Mouse (Mus musculus) MEL (cell line): ENCODE measurements at regions not wholly inside any gene's neighbourhood (a gene's known extent, or its start where the extent isn't known, plus 50 kb on each side); places are given as distances from the start of the nearest gene placed in this dataset.

ENCODE experiments used
- DNase-seq: peaks from one replicate; pipeline ENCODE4 v3.0.0; 2011; ENCODE audit warnings: low read depth, low spot score
- H3K27ac ChIP-seq: 2 replicates; pipeline ENCODE4 v1.5.1; 2012; ENCODE audit warnings: low read depth, mild to moderate bottlenecking, control low read depth, low read length, moderate library complexity; ENCODE audit not compliant: control insufficient read depth
- H3K27me3 ChIP-seq, 2 experiments: fragments of 150-350 bp in 1 of 2; sonication (generic) in 1 of 2; 2 replicates each; pipeline ENCODE4 v1.6.1; 2012; ENCODE audit warnings: low read length in 2 of 2, mild to moderate bottlenecking in 2 of 2, improper control_type of control experiment in 1 of 2, moderate library complexity in 1 of 2; ENCODE audit not compliant: insufficient read depth in 2 of 2, control insufficient read depth in 1 of 2
- H3K36me3 ChIP-seq, 2 experiments: 2 replicates each; pipeline ENCODE4 v1.6.1; 2012 to 2014; ENCODE audit warnings: low read length in 2 of 2, improper control_type of control experiment in 1 of 2, inconsistent platforms in 1 of 2, mild to moderate bottlenecking in 1 of 2; ENCODE audit not compliant: insufficient read depth in 2 of 2, control insufficient read depth in 1 of 2
- H3K4me1 ChIP-seq, 2 experiments: fragments of 150-350 bp in 1 of 2; sonication (generic) in 1 of 2; 2 replicates each; pipeline ENCODE4 v1.6.1; 2012; ENCODE audit warnings: low read length in 2 of 2, improper control_type of control experiment in 1 of 2, mild to moderate bottlenecking in 1 of 2; ENCODE audit not compliant: insufficient read depth in 2 of 2, control insufficient read depth in 1 of 2
- H3K4me3 ChIP-seq, 2 experiments: fragments of 150-350 bp in 1 of 2; sonication (generic) in 1 of 2; 2 replicates each; pipeline ENCODE4 v1.5.1; 2012; ENCODE audit warnings: low read depth in 2 of 2, low read length in 2 of 2, mild to moderate bottlenecking in 2 of 2, moderate library complexity in 2 of 2, control low read depth in 1 of 2, improper control_type of control experiment in 1 of 2; ENCODE audit not compliant: control insufficient read depth in 1 of 2, insufficient read depth in 1 of 2
- H3K79me2 ChIP-seq: 2 replicates; pipeline ENCODE4 v1.6.1; 2012; ENCODE audit warnings: mild to moderate bottlenecking, low read length, moderate library complexity; ENCODE audit not compliant: control insufficient read depth, poor library complexity, insufficient read depth
- H3K9ac ChIP-seq: 2 replicates; pipeline ENCODE4 v1.6.1; 2012; ENCODE audit warnings: low read depth, mild to moderate bottlenecking, control low read depth, low read length, moderate library complexity; ENCODE audit not compliant: control insufficient read depth, poor library complexity, severe bottlenecking
- H3K9me3 ChIP-seq: fragments of 150-350 bp; sonication (generic); replicated peaks from 2 replicates; pipeline ENCODE4 v1.6.1; 2012; ENCODE audit warnings: mild to moderate bottlenecking, low read length, improper control_type of control experiment, moderate library complexity; ENCODE audit not compliant: insufficient read depth
- CHD2 ChIP-seq: IDR thresholded peaks from 2 replicates; pipeline ENCODE4 v1.6.1; 2011; ENCODE audit warnings: low read length, improper control_type of control experiment
- ELF1 ChIP-seq: IDR thresholded peaks from 2 replicates; pipeline ENCODE4 v1.6.1; 2014; ENCODE audit warnings: low read depth, mild to moderate bottlenecking, inconsistent platforms, low read length, improper control_type of control experiment, moderate library complexity
- GABPA ChIP-seq: IDR thresholded peaks from 2 replicates; pipeline ENCODE4 v1.6.1; 2012; ENCODE audit warnings: low read depth, mild to moderate bottlenecking, inconsistent platforms, low read length, improper control_type of control experiment, moderate library complexity
- KAT2A ChIP-seq: conservative IDR thresholded peaks from 2 replicates; pipeline ENCODE4 v1.6.1; 2012; ENCODE audit warnings: low read depth, low read length, improper control_type of control experiment, inconsistent platforms
- MAZ ChIP-seq: IDR thresholded peaks from 2 replicates; pipeline ENCODE4 v1.6.1; 2012; ENCODE audit warnings: low read depth, mild to moderate bottlenecking, inconsistent platforms, low read length, improper control_type of control experiment
- MYB ChIP-seq: IDR thresholded peaks from 2 replicates; pipeline ENCODE4 v1.6.1; 2011; ENCODE audit warnings: mild to moderate bottlenecking, low read depth, low read length, improper control_type of control experiment
- MYC ChIP-seq: IDR thresholded peaks from 2 replicates; pipeline ENCODE4 v1.6.1; 2011; ENCODE audit warnings: low read depth, mild to moderate bottlenecking, low read length, improper control_type of control experiment, moderate library complexity
- NELFE ChIP-seq: IDR thresholded peaks from 2 replicates; pipeline ENCODE4 v1.6.1; 2011; ENCODE audit warnings: low read depth, low read length, improper control_type of control experiment
- POLR2A ChIP-seq, 2 experiments: IDR thresholded peaks; 2 replicates each; pipeline ENCODE4 v1.6.1; 2011 to 2012; ENCODE audit warnings: low read length in 2 of 2, mild to moderate bottlenecking in 2 of 2, control low read depth in 1 of 2, improper control_type of control experiment in 1 of 2, low read depth in 1 of 2, moderate library complexity in 1 of 2; ENCODE audit not compliant: control insufficient read depth in 1 of 2, insufficient read depth in 1 of 2, poor library complexity in 1 of 2
- RCOR1 ChIP-seq: IDR thresholded peaks from 2 replicates; pipeline ENCODE4 v1.6.1; 2012; ENCODE audit warnings: low read depth, mild to moderate bottlenecking, inconsistent platforms, low read length, improper control_type of control experiment
- SMC3 ChIP-seq: IDR thresholded peaks from 2 replicates; pipeline ENCODE4 v1.6.1; 2011; ENCODE audit warnings: low read depth, low read length, improper control_type of control experiment
- TBP ChIP-seq: IDR thresholded peaks from 2 replicates; pipeline ENCODE4 v1.8.0; 2011; ENCODE audit warnings: low read depth, low read length, improper control_type of control experiment
- UBTF ChIP-seq: IDR thresholded peaks from 2 replicates; pipeline ENCODE4 v1.6.1; 2012; ENCODE audit warnings: low read depth, mild to moderate bottlenecking, inconsistent platforms, low read length, improper control_type of control experiment, moderate library complexity, borderline replicate concordance; ENCODE audit not compliant: insufficient read depth
- USF1 ChIP-seq: IDR thresholded peaks from 2 replicates; pipeline ENCODE4 v1.6.1; 2014; ENCODE audit warnings: low read depth, mild to moderate bottlenecking, inconsistent platforms, low read length, improper control_type of control experiment, moderate library complexity
- USF2 ChIP-seq, 2 experiments: IDR thresholded peaks; 2 replicates each; pipeline ENCODE4 v1.6.1; 2011 to 2012; ENCODE audit warnings: improper control_type of control experiment in 2 of 2, low read length in 2 of 2, borderline replicate concordance in 1 of 2, inconsistent platforms in 1 of 2, low read depth in 1 of 2, mild to moderate bottlenecking in 1 of 2; ENCODE audit not compliant: insufficient read depth in 1 of 2
- ZC3H11A ChIP-seq: IDR thresholded peaks from 2 replicates; pipeline ENCODE4 v1.6.1; 2012; ENCODE audit warnings: low read depth, mild to moderate bottlenecking, inconsistent platforms, low read length, improper control_type of control experiment
- ZMIZ1 ChIP-seq: IDR thresholded peaks from 2 replicates; pipeline ENCODE4 v1.6.1; 2012; ENCODE audit warnings: low read depth, mild to moderate bottlenecking, inconsistent platforms, low read length, improper control_type of control experiment, moderate library complexity
- ZNF384 ChIP-seq: IDR thresholded peaks from 2 replicates; pipeline ENCODE4 v1.6.1; 2012; ENCODE audit warnings: low read depth, mild to moderate bottlenecking, inconsistent platforms, low read length, improper control_type of control experiment

- DNase-seq, result peak; percentile 87
- H3K27me3 ChIP-seq, result no peaks in the 10 kb centered on the region
- H3K36me3 ChIP-seq, result peaks cover 0 to 72% of the 10 kb centered on the region in 2 experiments; a peak in 2 of 4 replicates
- peak overlapping the region; percentile 3 to 8; a peak in 3 of 4 replicates for H3K4me3 ChIP-seq
- H3K9ac ChIP-seq, result peak overlapping the region; percentile 62
- no peak for TF ChIP-seq ELF1
- peak in 1 of 2 experiments; percentile 65; a peak in 2 of 4 replicates for TF ChIP-seq POLR2A (IDR thresholded peaks at IDR 0.05; ENCODE audit: control insufficient read depth in 1 of 2, insufficient read depth in 1 of 2, low read depth in 1 of 2, low read length in 2 of 2, poor library complexity in 1 of 2)
- TF ChIP-seq SMC3, result no peak
- TF ChIP-seq ZMIZ1, result no peak
- TF ChIP-seq GABPA, result no peak
- peak; percentile 82 for TF ChIP-seq TBP
- no peak for TF ChIP-seq CHD2
- TF ChIP-seq UBTF, result no peak
- TF ChIP-seq, all 39 proteins: peak for 2
- Histone ChIP-seq H3K9me3 (no peaks in the 10 kb centered on the region), H3K4me1 (peaks cover 56 to 60% of the 10 kb centered on the region in 2 experiments), H3K79me2 (no peaks in the 10 kb centered on the region; the same call in 1 of the 2 replicates), H3K27ac (peak overlapping the region; percentile 100)
Observed at GRCm38 (mm10) chr12:77083760-77084159, 121.8 kb upstream of the Max start.

- peaks cover 58 to 59% of the 10 kb centered on the region in 2 experiments for H3K4me1 ChIP-seq
- H3K9me3 ChIP-seq, result no peaks in the 10 kb centered on the region
Observed at GRCm38 (mm10) chr12:77081774-77082173, 119.8 kb upstream of the Max start.

GRCm38 (mm10) chr12:77079481-77079880 lies 117.5 kb upstream of the Max start:
- no peak for TF ChIP-seq USF2 (IDR thresholded peaks at IDR 0.05; ENCODE audit: borderline replicate concordance in 1 of 2, insufficient read depth in 1 of 2, low read depth in 1 of 2, low read length in 2 of 2)
- TF ChIP-seq MAZ, result no peak
- H3K79me2 ChIP-seq, result no peaks in the 10 kb centered on the region
- H3K4me3 ChIP-seq, result no peak overlapping the region
- peak overlapping the region; percentile 70 for H3K27ac ChIP-seq
- H3K9me3 ChIP-seq, result no peaks in the 10 kb centered on the region
- no peak for DNase-seq
- H3K9ac ChIP-seq, result no peak overlapping the region
- peaks cover 59 to 64% of the 10 kb centered on the region in 2 experiments for H3K4me1 ChIP-seq
- H3K36me3 ChIP-seq, result peaks cover 0 to 72% of the 10 kb centered on the region in 2 experiments; a peak in 2 of 4 replicates
- no peaks in the 10 kb centered on the region for H3K27me3 ChIP-seq

More at GRCm38 (mm10) chr12:77081774-77082173, 119.8 kb upstream of the Max start:
- DNase-seq, result peak; percentile 91
- peak overlapping the region; percentile 100 for H3K27ac ChIP-seq
- H3K79me2 ChIP-seq, result no peaks in the 10 kb centered on the region; the same call in 1 of the 2 replicates
- peak overlapping the region; percentile 67 for H3K9ac ChIP-seq
- peaks cover 0 to 66% of the 10 kb centered on the region in 2 experiments; a peak in 2 of 4 replicates for H3K36me3 ChIP-seq
- TF ChIP-seq GABPA, result no peak
- no peak for TF ChIP-seq RCOR1
- TF ChIP-seq TBP, result peak; percentile 68
- no peak for TF ChIP-seq ZNF384
- no peak for TF ChIP-seq KAT2A
- TF ChIP-seq MYB, result no peak
- TF ChIP-seq NELFE, result no peak
- TF ChIP-seq POLR2A (IDR thresholded peaks at IDR 0.05; ENCODE audit: control insufficient read depth in 1 of 2, insufficient read depth in 1 of 2, low read depth in 1 of 2, low read length in 2 of 2, poor library complexity in 1 of 2), result peak in 1 of 2 experiments; percentile 60; a peak in 2 of 4 replicates
- TF ChIP-seq MYC, result no peak
- TF ChIP-seq USF1, result no peak
- no peak for TF ChIP-seq ZC3H11A
- no peaks in the 10 kb centered on the region for H3K27me3 ChIP-seq
- peak overlapping the region; percentile 1 to 23; a peak in 3 of 4 replicates for H3K4me3 ChIP-seq
